Mouse (Mus musculus): ENCODE data around the gene Palld.

The Palld gene

DNA sequence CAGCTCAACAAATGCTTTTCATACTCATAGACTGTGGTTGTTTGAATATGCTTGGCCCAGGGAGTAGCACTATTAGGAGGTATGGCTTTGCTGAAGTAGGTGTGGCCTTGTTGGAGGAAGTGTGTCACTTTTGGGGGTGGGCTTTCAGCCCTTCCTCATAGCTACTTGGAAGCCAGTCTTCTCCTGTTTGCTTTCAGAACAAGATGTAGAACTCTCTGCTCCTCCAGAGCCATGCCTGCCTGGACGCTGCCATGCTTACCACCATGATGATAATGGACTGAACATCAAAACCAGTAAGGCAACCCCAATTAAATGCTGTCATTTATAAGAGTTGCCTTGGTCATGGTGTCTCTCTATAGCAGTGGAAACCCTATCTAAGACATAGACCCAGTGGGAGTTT lies 217.2 kb downstream of the Palld start:
- DNase-seq (ENCODE audit: low spot score) = no peak

DNA sequence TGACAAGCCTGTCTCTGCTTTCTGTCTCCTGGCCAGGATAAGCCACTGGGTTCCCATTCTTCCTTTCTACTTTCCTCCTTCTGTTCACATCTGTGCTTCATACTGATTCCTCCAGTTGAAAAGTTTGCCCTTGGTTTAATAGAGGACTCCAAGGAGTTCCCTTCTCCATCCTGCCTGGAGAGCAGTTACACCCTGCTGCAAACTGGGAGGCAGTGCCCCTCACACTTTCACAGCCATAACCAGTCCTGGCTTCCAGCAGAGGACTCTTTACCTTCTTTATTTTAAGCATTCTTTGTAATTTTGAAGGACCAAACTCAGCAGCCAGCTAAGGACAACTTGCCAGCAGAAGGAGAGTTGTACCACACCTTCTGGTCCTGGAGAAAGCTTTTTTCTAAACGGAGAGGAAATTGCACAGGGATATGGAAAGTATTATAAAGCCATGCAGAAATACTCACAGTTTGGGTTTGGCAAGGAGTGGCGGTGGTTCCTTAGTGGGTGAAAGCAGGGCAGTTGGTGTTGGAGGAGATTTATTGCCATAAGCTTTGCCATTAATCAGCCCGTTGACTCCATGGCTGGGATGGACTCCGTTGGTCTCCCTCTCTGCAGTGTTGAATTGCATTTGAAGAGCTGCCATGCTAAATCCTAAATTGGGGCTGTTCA lies 218.1 kb downstream of the Palld start:
- DNase-seq (ENCODE audit: low spot score) = no peak

DNA sequence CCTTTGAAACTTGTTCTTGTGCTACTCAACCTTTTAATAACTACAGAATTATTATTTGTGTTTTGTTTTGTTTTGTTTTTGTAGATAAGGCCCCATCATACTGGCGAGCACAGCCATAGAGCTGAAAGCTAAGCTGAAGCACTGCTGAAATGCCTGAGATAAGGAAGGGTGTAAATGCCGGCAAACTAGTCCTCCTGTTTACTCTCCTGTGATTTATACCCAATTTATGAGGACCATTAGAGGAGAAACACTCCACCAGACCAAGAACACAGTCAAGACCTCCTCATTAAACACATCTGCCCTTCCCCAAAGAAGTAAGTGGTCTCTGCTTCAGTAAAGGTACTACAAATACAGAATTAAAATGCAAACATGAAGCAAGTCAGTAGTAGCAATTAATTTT lies 219.6 kb downstream of the Palld start:
- DNase-seq (ENCODE audit: low spot score) = no peak

DNA sequence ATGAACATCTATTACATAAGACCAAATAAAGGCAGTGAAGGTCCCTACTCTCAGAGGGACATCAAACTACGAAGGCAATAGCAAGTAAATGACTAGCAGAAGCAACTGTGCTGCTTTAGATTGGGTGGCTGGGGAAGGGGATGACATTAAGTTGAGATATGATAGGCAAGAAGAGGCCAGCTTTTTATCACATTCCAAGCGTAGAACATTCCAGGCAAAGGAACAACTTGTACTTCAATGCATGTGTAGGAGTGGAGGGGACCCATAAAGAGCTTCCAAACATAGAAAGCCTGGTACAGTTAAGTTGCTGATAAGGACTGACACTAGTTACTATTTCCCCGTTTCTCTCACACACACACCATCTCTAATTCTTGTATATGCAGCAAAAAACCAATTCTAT lies 221.3 kb downstream of the Palld start:
- no peak for DNase-seq (ENCODE audit: low spot score)

DNA sequence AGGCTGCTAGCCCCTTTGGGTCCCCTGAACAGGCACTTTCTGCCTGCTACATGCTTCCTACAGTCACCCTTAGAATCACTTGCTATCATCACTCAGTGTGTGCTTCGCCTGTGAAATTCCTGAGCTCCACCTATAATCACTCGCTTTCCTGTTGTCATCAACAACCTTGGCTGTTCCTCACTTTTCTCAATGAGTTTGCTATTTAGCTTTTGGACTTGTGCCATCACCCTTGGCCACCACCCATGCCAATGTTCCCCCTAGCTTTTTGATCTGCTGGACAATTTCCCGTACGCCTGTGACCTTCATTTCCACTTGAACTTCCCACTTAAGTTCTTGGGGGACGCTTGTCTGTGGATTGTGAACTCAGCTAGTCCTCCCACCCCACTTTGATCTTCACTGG lies 225.3 kb downstream of the Palld start:
- DNase-seq (ENCODE audit: low spot score) = no peak

DNA sequence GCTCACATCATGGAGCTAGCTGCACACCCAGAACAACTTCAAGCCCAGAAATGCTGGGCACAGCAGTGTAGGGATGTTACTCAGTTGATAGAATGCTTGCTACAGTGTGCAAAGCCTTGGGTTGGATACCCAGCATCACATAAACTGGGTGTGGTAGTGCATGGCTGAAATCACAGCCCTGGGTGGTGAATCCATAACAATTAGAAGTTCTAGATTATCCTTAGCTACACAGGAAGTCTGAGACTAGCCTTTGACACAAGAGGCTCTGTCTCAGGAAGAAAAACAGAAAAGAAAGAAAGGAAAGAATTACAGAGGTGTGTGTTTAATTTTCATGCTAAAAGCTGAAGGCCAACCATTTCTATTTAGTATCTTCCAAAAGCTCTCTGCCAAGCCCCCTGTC lies 231.3 kb downstream of the Palld start:
- no peak for DNase-seq (ENCODE audit: low spot score)

DNA sequence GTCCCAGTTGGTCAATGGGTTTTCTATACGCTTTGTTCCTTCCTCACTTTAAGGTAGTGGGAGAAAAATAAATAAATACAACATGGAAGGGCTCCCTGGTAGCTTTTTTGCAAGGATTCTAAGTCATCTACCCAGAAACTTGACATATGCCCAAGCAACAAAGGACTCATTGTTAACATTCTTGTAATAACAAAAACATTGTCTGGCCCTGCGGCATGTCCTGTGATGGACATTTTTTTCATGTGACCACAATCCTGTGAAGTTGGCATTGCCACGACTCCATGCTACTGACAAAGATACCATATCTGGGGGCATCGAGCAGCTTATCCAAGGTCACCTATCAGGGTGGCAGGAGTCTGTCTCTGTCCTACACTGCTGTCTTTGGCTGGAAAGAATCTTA lies 232.1 kb downstream of the Palld start:
- DNase-seq (ENCODE audit: low spot score) = no peak

DNA sequence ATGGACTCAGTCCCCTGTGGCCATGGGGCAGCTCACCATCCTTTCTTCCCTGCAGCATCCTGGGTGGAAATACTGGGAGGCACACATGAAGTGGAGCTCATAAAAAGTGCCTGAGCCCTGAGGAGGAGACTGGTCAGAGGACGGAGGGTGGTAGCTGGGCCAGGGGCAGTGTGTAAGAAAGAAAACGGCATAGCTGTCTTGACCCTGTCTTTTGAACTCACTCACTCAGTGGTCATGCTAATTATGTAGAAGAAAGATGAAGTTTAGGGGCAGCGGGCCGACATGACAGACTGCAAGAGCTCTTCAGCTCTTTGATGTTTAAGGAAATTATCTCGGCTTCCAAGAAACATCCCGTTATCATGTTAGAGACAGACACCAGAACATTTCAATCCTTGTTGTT lies 235.6 kb downstream of the Palld start:
- DNase-seq (ENCODE audit: low spot score) = no peak

DNA sequence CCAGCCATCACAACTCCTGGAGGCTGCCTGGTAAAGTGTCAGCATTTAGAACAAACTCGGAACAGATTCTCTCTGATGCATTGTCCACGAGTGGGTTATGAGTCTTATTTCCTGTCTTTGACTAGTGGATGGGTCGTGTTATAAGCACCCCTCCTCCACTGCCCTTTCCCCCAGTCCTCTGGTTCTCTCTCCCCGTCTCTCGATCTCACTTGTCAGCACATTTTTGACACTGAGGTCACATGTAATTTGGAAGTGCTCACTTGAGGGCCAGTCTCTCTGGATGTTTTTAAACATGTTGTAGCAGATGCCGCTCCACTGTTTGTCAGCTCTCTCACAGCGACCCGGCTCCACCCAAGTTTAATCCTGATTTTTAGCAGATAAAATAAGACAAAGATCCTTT lies 237.5 kb downstream of the Palld start:
- no peak for DNase-seq (ENCODE audit: low spot score)

DNA sequence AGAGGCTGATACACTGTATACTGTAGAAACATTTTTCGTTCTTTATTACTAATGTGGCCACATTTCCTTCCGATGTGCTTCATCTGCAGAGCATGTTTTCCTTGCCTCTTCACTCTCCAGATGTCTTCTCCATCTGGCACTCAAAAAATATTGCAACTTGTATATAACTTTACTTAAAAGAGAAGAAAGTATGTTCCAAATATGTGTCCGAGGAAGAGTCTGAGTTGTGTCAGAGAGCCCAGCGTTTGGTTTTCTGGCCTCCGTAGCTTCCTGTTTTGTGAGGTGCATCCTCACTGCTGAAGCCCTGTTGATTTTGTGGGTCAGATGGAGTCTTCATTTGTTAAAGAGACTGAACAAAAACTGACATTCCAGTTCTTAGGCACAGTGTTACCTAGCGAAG lies 238.3 kb downstream of the Palld start:
- no peak for DNase-seq (ENCODE audit: low spot score)

DNA sequence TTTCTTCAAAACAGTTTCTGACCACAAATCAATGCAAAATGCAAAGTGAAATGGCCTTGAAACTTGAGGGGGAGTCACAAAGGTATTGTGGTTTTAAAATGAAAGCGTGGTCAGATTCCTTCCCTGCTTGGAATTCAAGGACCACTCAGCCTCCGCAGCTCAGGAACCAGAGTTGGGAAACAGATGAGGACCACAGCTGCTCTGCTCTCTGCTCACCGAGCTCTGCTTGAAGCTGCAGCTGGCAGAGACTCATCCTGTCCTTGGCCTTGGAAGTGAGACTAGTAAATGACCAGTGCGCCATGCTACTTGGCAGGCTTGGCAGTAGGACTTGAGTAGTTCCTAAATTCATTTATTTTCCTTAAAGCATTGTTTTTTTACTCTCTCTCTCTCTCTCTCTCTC lies 239.7 kb downstream of the Palld start:
- DNase-seq (ENCODE audit: low spot score) = no peak

DNA sequence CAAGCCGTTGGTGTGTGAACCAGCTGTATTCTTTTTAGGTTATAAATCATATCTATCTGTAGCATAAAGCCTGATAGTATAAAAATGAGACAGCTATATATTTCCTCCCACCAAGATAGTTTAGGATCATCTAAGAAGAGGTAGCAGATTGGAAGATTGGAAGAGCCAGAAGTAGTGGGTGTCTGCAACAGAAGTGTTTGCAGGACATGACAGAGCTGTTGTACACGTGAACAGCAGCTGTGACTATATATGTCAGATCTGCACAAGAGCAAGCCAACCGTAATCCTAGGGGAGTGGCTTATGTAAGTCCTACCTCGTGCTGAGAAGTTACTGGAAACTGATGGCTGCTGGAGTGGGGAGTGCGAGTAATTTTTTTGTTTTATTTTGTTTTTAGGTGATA lies 240.9 kb downstream of the Palld start:
- no peak for DNase-seq (ENCODE audit: low spot score)

DNA sequence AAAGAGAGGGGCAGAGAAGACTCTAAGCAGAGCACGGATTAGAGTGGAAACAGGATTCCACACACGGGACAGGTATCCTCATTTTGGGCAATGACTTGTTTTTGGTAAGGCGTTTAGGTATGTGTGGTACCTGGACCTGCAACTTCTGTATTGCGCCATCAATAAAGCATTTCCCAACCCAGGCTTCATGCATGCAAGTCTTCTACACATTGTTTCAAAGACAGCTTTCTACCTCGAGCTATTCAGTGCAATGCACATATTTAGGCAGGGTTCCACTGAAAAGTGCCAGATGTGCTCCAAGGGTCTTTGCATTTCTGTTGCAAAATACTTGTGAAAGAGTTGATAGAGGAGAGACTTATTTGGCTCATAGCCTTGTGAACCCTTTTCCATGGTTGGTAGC lies 241.5 kb downstream of the Palld start:
- no peak for DNase-seq (ENCODE audit: low spot score)

DNA sequence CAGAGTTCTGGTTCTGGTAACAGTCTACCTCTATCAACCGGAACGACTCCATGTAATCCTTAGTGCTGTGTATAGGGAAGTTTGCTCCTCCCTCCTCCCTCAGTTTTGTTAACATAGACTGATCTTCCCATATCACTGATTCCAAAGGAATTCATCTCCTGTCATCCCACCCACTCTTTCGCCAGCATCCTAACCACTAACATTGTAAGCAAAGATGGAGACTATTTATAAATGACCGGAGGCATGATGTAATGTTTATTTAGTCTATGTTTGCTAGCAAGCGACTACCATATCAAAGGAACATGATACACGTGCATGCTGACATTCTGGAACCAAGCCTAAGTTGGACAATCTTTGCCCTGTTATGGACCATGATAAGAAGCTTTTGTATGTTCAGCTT lies 250.5 kb downstream of the Palld start:
- DNase-seq (ENCODE audit: low spot score) = no peak

DNA sequence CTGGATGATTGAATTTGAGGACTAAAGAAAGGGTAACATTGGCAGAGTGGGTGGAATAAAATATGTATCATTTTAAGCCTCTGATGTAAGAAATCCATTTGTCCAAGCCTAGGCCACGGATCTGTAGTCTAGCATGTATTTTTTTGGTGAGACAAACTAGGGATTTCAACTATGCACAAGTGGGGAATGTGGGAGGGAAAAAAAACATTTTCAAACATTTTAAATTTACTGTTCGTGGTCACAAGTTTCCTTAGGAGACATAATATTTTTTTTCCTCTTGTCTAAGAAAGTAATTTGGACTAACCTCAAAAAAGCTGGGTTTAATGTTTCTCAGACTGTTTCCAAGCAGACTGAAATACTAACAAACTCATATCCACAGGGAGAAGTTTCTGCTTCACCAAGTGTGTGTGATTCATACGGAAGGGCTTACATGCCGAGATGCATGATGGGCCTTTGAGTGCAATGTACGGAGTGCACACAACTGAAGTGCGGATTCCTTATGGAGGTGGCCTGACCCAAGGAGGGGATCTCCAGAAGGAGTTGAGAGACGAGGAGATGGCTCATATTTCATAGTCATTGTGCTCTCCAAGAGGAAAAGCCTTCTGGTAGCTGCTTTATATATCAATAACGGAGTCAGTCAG lies 256.2 kb downstream of the Palld start:
- DNase-seq (ENCODE audit: low spot score) = no peak

DNA sequence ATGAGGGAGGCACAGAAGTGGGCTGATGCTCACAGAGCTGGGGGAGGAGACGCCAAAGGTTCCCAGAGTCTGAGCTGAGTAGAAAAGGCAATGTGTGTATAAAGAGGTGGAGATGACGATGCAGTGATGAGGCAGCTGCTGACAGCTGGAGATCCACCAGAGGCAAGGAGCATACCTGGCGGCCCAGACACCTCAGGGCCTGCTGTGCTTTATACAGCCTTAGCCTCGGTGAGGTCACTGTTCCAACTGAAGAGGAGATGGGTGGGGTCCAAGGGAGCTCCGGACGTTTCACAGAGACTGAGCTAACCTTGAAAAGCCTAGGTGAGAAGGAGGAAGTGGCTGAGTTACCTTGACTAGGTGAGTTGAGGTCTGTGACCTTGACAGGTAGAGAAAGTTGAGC lies 256.8 kb downstream of the Palld start:
- DNase-seq (ENCODE audit: low spot score) = no peak

DNA sequence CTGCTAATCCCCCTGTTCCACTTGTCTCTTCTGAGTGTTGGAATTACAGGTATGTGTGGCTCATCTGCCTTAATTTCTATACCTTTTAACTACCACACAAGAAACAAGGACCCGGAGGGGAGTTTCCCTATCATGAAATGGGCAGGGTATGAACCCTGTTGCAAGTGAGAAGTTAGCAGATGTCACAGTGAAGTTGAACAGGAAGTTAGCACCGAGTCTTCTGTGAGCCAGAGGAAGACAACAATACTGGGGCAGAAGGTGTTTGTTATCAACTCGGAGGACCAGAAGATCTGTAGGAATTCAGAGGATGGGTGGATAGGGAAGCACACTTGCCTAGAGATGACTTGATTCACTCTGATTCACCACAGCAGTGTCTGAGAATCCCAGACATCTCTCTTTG lies 259.3 kb downstream of the Palld start:
- no peak for DNase-seq (ENCODE audit: low spot score)

DNA sequence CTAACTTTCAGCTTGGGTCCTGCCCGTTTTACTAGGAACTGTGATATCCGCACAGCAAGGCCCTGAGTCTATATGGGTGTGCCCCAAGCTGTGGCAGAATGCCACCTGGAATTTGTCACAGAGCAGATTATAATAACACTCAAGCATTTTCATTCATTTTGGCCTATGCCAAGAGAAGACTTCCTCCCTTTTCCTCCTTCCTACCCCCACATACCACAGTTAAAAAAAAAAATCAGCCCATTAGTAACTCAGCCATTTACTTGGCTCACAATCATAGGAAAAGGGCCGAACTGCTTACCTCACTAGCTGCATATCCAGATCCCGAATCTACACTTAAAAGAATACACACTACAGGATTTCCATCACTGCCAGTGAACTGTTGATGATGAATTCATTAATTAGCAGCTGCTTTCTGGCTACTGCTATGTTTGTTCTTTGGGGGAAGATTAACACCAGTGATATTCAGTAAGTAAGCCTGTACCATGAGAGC lies 260.1 kb downstream of the Palld start:
- DNase-seq (ENCODE audit: low spot score) = no peak

DNA sequence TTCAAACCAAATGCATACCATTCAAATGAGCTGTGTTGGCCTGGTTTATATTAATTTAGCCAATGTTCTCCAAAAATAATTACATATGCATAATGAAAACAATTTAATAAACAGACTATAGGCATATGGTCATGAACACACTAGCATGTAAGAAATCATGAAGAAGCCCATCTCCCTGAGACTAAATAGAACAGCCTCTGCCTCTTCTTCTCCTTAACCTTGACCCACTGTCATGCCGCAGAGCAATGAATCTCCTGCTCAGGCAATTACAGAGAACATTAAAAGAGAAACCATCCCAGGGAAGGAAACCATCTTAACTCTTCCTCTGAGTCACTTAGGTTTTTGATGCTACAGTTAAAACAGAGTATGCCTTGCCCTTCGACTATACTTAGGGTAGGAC lies 262.9 kb downstream of the Palld start:
- DNase-seq (ENCODE audit: low spot score) = no peak

DNA sequence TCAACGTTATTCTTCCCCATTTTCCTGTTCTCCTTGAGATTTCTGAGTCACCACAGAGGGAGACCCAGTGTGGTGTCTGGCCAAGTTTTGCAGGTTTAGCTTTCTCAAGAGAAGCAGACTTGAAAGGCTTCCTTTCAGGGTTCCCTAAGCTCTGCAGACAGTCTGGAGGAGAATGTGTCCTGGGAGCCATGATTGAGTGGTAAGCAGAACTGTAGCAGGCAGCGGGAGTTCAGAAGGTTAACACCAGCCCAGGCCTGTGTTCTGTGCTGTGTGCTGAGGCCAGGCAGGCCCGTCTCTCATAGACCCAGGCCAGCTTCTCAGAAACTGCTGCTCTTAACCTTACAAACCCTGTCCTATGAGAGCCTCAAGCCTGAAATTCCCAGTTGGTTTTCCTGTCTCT lies 263.5 kb downstream of the Palld start:
- DNase-seq (ENCODE audit: low spot score) = no peak

DNA sequence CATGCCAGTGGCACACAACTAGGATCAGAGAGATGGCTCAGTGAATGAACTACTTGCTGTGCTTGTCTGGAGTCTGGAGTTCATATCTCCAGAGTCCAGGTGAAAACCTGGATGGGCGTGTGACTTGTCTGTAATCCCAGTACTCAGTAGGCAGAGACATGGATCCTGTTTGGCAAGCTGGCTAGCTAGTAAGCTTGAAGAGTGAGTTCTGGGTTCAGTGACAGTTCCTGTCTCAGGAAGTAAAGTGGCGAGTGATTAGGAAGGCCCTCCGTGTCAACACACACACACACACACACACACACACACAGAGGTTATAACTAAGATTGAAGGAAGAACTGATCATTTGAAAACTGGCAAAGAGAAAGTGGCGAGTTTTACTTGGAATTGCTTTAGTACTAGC lies 264.8 kb downstream of the Palld start:
- DNase-seq (ENCODE audit: low spot score) = no peak

DNA sequence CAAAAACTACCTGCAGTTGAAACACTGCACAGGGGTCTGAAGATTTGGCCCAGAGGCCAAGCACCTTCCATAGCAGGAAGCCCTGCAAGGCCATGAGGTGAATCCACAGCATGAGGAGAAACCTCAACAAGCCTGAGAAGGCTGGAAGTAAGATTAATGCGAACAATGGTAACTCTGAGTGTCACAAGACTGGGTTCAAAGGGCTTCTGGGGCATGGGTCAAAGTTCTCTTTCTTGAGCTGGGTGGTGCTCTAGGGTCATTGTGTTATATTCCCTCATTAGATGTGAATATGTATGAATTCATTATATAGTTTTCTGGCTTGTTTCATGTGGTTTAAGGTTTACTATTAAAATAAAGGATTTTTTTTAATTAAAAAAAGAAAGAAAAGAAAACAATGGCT lies 267.7 kb downstream of the Palld start:
- DNase-seq (ENCODE audit: low spot score) = no peak

DNA sequence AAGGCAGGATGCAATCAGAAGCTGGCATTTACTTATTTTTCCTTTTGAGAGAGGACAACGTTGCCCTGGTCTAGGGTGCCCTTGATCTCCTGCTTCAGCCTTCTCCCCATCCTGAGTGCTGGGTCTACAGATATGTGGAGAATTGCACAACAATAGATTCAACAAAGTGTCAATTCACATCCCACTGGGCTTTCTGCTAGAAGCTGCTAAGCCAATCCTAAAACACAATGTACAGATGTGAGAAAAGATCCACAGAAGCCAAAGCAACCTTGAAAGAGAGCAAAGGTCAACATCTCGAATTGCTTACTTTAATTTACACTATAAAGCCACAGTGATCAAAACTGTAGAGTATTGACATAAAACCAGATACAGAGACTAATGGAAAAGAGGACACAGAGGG lies 270.2 kb downstream of the Palld start:
- DNase-seq (ENCODE audit: low spot score) = no peak

DNA sequence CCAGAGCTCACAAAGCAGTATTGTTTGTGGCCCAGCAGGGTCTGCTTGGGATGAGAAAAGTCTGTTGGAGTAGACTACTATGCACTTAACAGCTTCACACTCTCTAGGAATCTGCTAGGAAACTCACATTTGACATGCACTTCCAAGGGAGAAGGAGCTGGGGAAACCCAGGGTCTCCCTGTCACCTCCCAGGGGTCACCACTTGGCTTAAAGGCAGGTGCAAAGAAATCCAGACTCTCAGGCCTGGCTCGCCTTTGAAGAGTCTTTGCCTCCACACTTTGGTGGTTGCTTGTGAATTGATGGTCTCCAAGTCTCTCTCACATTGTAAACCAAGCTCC lies 272.9 kb downstream of the Palld start:
- no peak for DNase-seq (ENCODE audit: low spot score)

Measured in T-cell, adult 2 months (primary cell).